Mouse (Mus musculus) ES-E14 (cell line): ENCODE measurements around the gene Yod1. TPM values are rescaled to one million over a fixed set of nuclear protein-coding genes. Genes with fewer than 3 reads are reported as not detected.

ENCODE experiments used
- DNase-seq: peaks from one replicate; pipeline ENCODE4 v3.0.0-alpha.2; 2013; ENCODE audit warnings: low read depth, low spot score
- H3K27ac ChIP-seq: 2 replicates; pipeline ENCODE4 v1.5.1; 2012; ENCODE audit warnings: low read depth, mild to moderate bottlenecking, low read length, moderate library complexity, mixed read lengths; ENCODE audit not compliant: poor library complexity, insufficient read depth, severe bottlenecking
- H3K36me3 ChIP-seq: 2 replicates; pipeline ENCODE4 v1.6.1; 2012; ENCODE audit warnings: mild to moderate bottlenecking, low read length, moderate library complexity, mixed read lengths; ENCODE audit not compliant: control insufficient read depth, poor library complexity, insufficient read depth, severe bottlenecking
- H3K4me1 ChIP-seq, 2 experiments: fragments of 150-350 bp in 1 of 2; sonication (generic) in 1 of 2; 2 replicates each; pipeline ENCODE4 v1.6.1; 2012; ENCODE audit warnings: low read length in 2 of 2, mild to moderate bottlenecking in 1 of 2, mixed read lengths in 1 of 2; ENCODE audit not compliant: control insufficient read depth in 2 of 2, insufficient read depth in 2 of 2, poor library complexity in 1 of 2
- H3K4me3 ChIP-seq, 2 experiments: fragments of 150-350 bp in 1 of 2; sonication (generic) in 1 of 2; 2 replicates each; pipeline ENCODE4 v1.5.1; 2012; ENCODE audit warnings: low read length in 2 of 2, low read depth in 1 of 2, mild to moderate bottlenecking in 1 of 2, mixed read lengths in 1 of 2; ENCODE audit not compliant: insufficient read depth in 1 of 2, poor library complexity in 1 of 2, severe bottlenecking in 1 of 2
- H3K9ac ChIP-seq: 2 replicates; pipeline ENCODE4 v1.6.1; 2012; ENCODE audit warnings: low read depth, mild to moderate bottlenecking, low read length, mixed read lengths; ENCODE audit not compliant: poor library complexity, insufficient read depth, severe bottlenecking
- H3K9me3 ChIP-seq: fragments of 150-350 bp; sonication (generic); 2 replicates; pipeline ENCODE4 v1.6.1; 2012; ENCODE audit warnings: low read depth, mild to moderate bottlenecking, low read length; ENCODE audit not compliant: control insufficient read depth, insufficient read depth
- CHD2 ChIP-seq: IDR thresholded peaks from 2 replicates; pipeline ENCODE4 v1.6.1; 2014; ENCODE audit warnings: mild to moderate bottlenecking, low read depth, low read length, inconsistent platforms
- HCFC1 ChIP-seq: IDR thresholded peaks from 2 replicates; pipeline ENCODE4 v1.6.1; 2012; ENCODE audit warnings: low read length, inconsistent platforms, borderline replicate concordance; ENCODE audit not compliant: insufficient read depth
- MAFK ChIP-seq: IDR thresholded peaks from 2 replicates; pipeline ENCODE4 v1.6.1; 2014; ENCODE audit warnings: mild to moderate bottlenecking, low read depth, low read length, inconsistent platforms; ENCODE audit not compliant: insufficient read depth
- ZC3H11A ChIP-seq: IDR thresholded peaks from 2 replicates; pipeline ENCODE4 v1.6.1; 2012; ENCODE audit warnings: low read depth, mild to moderate bottlenecking, inconsistent platforms, low read length, borderline replicate concordance
- ZNF384 ChIP-seq: IDR thresholded peaks from 2 replicates; pipeline ENCODE4 v1.6.1; 2012; ENCODE audit warnings: low read depth, low read length, inconsistent platforms
- in situ Hi-C, 2 experiments: fragments of 600-800 bp; cut with MboI; formaldehyde crosslinking; loops; one replicate each; pipeline ENCODE4 v1.15.1; 2025; ENCODE audit warnings: low sequenced_read_pairs in 2 of 2, inconsistent platforms in 1 of 2; ENCODE audit not compliant: unreplicated experiment in 2 of 2
- total RNA-seq: library from RNA; depleted of rRNA; stranded (reverse); fragments of 300-350 nt; gene quantifications from 2 replicates; pipeline ENCODE4 v1.2.3, GENCODE M21; 2012

Yod1 gene
- total RNA-seq, 1 experiment = 4.5 TPM

GRCm38 (mm10) chr1:130683905-130684304 lies 33.2 kb upstream of the Yod1 start:
- H3K4me3 ChIP-seq = no peak overlapping the region
- no peaks in the 10 kb centered on the region for H3K4me1 ChIP-seq
- no peaks in the 10 kb centered on the region for H3K36me3 ChIP-seq
- TF ChIP-seq ZC3H11A (no peak), CHD2 (no peak), MAFK (no peak), HCFC1 (no peak)
- no peak overlapping the region for H3K27ac ChIP-seq
- in situ Hi-C loops = no loop called here
- no peak overlapping the region for H3K9ac ChIP-seq
- H3K9me3 ChIP-seq = no peaks in the 10 kb centered on the region
- DNase-seq = no peak

GRCm38 (mm10) chr1:130698601-130699000 lies 18.5 kb upstream of the Yod1 start:
- Histone ChIP-seq H3K4me1 (no peaks in the 10 kb centered on the region), H3K9ac (no peak overlapping the region), H3K27ac (no peak overlapping the region), H3K9me3 (no peaks in the 10 kb centered on the region), H3K4me3 (no peak overlapping the region), H3K36me3 (peaks cover 6% of the 10 kb centered on the region; the same call in 1 of the 2 replicates)
- DNase-seq = no peak
- in situ Hi-C loops = no loop called here
- TF ChIP-seq HCFC1 (no peak), ZNF384 (no peak), ZC3H11A (no peak), CHD2 (no peak), MAFK (no peak)

- Histone ChIP-seq H3K4me1 (no peaks in the 10 kb centered on the region), H3K9me3 (no peaks in the 10 kb centered on the region), H3K36me3 (peaks cover 6% of the 10 kb centered on the region; the same call in 1 of the 2 replicates), H3K27ac (no peak overlapping the region), H3K4me3 (no peak overlapping the region), H3K9ac (no peak overlapping the region)
- DNase-seq = no peak
- in situ Hi-C loops = no loop called here
- TF ChIP-seq HCFC1 = no peak
- no peak for TF ChIP-seq ZNF384
- no peak for TF ChIP-seq ZC3H11A
- no peak for TF ChIP-seq MAFK
- no peak for TF ChIP-seq CHD2
Measured at GRCm38 (mm10) chr1:130699937-130700633, 17.0 kb upstream of the Yod1 start.

GRCm38 (mm10) chr1:130701976-130702375 lies 15.2 kb upstream of the Yod1 start:
- in situ Hi-C loops = no loop called here
- Histone ChIP-seq H3K9me3 (no peaks in the 10 kb centered on the region), H3K9ac (no peak overlapping the region), H3K4me3 (no peak overlapping the region), H3K36me3 (peaks cover 8% of the 10 kb centered on the region; the same call in 1 of the 2 replicates), H3K27ac (no peak overlapping the region), H3K4me1 (no peaks in the 10 kb centered on the region)
- DNase-seq = no peak
- TF ChIP-seq CHD2 (no peak), ZNF384 (no peak), HCFC1 (no peak), MAFK (no peak), ZC3H11A (no peak)
